Mouse (Mus musculus): ENCODE results near the gene Isca1.
A peak's percentile ranks its signal among the peaks of the same experiment; 100 is the strongest.
"Not testable (repeated sequence)": the region's sequence is repeated elsewhere in the genome, so short reads cannot be mapped to it uniquely, and the experiment has no call there.

Isca1 gene

DNA sequence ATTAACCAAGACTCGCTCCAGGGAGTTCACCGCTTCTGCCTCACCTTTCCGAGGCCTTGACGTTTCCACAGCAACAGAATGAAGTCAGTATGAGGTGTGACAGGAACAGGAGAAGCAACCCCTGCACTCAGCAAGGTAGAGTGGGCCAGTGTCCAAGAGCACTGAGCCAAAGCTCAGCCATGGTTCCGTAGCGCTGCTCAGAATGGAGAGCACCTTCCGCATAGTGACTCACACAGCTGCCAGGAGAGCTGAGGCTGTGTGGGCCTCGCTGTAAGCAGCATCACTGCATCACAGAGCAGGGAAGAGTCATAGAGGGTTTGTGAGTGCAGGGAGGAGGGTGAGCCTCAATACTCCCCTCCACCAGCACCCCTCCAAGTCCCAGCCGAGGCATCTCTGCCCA, 22.9 kb downstream of the Isca1 start, which contains the start of gene 1700014D04Rik:
Gene 1700014D04Rik, minus strand, starts transcription at position 42 of the 400 bp plus-strand sequence.
- no peak for DNase-seq (ENCODE audit: low spot score)

DNA sequence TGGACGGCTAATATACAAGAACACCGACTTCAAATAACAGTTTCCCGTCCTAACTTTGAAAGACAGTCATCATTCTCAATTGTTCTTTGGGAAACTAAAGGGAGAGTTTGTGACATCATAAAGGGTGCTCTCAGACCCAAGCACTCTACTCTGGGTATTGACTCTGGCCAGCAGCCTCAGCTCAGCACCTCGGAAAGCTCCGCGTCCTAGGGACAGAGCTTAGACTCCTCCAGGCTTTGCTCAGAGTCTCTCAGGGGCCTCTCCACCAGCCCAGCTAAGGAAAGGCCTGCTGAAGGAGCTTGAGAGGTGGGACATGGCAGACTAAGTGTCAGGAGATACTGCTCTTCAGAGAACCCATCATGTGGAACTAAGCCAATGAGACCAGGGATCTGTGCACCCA, 23.4 kb downstream of the Isca1 start:
- DNase-seq (ENCODE audit: low spot score), result no peak

DNA sequence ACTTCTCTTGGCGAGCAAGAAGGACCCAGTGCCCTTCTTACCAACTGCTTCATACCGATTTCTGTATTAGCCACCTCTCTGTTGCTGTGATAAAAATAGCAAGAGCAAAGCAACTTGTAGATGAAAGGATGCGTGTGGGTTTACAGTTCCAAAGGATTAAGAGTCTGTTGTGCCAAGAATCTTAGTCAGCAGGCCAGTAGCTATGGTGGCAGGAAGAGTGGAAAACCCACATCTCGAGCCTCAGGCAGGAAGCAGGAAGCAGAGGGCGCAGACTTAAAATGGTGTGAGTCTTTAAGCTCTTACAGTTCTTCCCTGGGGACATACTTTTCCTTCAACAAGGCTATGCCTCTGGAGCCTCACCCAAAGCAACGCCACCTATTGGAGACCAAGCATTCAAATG, 24.1 kb downstream of the Isca1 start:
- DNase-seq (ENCODE audit: low spot score), result no peak

DNA sequence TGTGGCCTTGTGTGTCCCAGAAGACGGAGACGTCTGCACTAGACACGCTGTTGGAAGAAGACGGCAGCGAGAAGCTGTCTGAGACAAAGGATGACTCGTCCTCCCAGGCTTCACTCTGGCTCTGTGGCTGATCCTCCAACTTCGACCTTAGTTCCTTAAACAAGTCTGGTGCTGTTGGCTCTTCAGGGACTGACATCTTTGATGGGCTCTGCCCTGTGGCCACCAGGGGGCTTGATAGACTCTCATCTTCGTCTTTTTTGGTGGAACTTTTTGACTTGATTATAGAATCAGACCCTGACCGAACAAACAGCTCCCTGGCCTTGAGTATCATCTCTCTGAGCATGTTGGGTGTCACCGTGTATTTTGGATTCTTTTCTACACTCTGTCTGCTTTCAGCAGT, 27.9 kb downstream of the Isca1 start:
- DNase-seq (ENCODE audit: low spot score), result no peak

DNA sequence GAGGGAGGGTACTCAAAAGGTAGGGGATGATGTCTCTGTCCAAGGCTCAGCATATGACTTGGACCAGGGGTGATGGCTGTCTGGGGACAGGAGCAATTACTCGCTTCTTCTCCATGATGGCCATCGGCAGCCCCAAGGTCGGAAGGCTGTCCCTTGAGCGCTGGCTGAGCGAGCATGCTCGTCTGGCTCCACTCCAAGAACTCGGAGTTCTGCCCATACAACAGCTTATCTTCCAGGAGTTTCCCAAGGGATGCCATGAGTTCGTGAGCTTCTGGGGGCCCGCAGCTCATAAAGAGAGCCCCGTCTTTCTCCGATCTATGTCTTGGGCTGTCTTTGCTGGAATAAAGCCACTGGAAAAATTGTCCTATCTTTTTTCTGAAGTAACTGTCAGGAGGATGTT, 28.5 kb downstream of the Isca1 start:
- DNase-seq (ENCODE audit: low spot score), result peak; percentile 73

DNA sequence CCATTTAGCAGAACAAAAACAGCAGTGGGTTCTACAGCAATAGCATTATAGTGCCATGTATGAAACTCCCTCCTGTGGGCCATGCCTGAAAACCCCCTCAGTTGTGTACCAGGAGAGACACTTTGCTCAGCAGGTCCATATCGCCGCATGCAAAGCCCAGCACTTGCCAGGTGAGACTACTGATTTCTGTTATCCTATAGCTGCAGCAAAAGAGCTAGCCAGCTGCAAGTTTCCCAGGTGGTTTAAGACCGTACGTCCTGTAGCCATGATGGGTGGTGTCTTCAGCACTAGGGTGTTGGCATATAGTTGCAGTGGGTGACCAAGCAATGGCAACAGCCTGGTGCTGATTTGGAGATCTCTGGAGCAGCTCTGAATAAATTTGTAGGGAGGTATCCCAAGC, 30.2 kb downstream of the Isca1 start:
- DNase-seq (ENCODE audit: low spot score), result no peak

DNA sequence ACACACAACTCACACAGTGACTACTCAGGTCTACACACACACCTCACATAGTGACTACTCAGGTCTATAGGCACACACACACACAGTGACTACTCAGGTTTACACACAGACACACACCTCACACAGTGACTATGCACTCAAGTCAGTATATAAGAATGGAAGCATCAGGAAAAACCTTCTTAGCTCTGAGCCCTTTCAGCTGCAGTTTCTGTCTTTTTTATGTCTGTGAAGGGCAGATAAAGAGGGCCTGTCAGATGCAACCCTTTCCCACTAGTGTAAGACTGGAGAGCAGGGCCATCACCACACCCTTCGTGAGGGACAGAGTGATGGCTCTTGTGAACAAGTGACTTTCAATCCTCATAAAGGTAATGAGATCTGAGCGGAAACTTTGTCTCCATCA, 31.2 kb downstream of the Isca1 start:
- no peak for DNase-seq (ENCODE audit: low spot score)

DNA sequence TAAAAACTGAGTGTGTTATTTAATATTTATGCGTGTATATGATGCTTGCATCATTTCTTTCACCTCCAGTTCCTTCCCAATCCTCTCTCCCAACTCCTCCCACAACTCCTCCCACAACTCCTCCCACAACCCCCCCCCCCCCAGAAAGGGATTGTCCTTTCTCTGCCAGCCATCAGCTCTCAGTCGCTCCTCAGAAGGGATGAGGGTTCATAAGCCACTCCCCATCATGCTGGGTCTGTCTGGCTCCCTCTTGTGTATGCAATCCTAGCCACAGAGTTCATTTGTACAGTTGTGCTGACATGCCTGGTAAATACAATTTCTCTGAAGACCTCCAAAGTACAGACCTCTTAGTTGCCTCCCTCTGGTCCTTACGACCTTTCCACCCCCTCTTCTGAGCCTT, 34.4 kb downstream of the Isca1 start:
- DNase-seq (ENCODE audit: low spot score), result no peak

DNA sequence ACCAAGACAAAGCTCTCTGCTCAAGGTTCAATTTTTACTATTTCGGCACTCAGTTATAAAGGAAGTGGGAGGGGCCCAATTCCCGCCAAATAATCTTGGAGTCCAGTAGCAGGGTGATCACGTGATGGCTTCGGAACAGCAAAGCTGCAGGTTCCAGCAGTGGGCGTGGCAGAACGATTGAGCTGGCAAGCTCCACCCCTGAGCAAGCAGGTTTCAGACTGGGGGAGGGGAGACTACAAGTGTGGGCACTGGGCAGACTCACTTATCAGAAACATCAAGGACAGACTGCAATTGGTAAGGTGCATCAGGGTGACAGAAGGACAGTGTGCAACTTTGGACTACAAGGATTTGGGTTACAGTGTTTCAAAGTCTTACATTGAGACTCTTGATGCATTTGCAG, 35.3 kb downstream of the Isca1 start:
- peak; percentile 55 for DNase-seq (ENCODE audit: low spot score)

DNA sequence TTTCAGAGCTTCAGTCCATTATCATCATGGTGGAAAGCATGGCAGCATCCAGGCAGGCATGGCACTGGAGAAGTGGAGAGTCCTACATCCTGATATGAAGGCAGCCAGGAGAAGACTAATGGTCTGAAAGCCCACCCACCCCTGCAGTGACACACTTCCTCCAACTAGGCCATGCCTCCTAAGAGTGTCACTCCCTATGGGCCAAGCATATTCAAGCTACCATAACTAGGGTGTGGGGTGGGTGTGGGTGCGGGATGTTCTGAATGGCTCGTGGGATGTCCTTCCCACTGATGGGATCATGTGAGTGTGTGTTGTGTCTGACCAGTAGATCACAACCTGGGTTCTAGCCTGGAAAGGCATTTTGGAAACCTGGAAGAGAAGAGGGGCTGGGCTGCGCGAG, 35.7 kb downstream of the Isca1 start:
- DNase-seq (ENCODE audit: low spot score), result no peak

DNA sequence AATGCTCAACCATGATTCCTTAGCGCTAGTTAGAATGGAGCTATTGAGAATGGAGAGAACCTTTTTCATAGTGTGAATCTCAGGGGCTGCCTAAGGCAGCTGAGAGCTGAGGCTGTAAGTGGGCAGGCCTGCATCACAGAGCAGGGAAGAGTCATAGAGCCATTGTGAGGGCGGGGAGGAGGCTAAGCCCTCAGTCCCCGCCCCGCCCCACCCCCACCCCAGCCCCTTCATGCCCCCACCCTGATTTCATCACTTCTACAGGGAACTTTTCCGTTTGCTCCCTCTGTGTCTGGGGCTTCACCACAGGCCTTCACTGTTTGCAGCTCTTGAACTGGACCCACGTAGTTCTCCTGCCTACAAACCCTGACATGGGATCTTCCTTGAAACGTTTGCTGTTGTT, 38.0 kb downstream of the Isca1 start, which contains the start of gene Spata31d1d:
Gene Spata31d1d, minus strand, starts transcription at position 101 of the 400 bp plus-strand sequence.
- DNase-seq (ENCODE audit: low spot score), result no peak

DNA sequence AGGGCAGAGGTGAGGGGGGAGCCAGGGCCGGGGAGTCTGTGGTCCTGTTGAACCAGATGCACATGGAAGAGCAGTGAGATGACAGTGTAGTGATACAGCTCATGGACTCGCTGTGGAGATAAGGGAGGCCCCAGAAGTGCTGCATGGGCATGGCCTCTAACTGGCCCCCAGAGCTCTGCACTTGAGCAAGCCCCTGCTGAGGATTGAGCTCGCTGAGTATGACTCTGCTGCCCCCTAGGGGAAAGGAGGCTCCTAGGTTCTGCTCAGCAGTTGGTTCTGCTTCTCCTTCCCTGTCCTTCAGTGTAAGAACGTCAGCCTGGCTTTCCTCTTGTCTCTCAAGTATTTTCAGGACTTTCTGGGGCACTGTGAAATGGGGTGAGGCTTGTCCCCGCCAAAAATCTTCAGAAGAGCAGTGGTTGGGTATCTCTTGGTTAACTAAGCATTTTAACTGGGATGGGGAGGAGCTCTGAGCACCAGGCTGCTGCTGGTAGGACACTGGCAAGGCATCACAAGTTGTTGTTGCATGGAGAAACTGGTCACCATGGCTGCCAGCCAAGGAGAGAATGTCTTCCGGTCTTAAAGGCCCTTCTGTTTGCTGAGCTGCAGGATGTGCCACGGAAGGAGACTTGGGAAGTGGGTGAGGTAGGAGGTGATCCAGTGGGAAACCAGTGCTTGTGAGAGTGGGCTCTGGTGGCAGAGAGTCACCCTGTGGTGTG, 41.1 kb downstream of the Isca1 start:
- DNase-seq (ENCODE audit: low spot score), result peak; percentile 66

DNA sequence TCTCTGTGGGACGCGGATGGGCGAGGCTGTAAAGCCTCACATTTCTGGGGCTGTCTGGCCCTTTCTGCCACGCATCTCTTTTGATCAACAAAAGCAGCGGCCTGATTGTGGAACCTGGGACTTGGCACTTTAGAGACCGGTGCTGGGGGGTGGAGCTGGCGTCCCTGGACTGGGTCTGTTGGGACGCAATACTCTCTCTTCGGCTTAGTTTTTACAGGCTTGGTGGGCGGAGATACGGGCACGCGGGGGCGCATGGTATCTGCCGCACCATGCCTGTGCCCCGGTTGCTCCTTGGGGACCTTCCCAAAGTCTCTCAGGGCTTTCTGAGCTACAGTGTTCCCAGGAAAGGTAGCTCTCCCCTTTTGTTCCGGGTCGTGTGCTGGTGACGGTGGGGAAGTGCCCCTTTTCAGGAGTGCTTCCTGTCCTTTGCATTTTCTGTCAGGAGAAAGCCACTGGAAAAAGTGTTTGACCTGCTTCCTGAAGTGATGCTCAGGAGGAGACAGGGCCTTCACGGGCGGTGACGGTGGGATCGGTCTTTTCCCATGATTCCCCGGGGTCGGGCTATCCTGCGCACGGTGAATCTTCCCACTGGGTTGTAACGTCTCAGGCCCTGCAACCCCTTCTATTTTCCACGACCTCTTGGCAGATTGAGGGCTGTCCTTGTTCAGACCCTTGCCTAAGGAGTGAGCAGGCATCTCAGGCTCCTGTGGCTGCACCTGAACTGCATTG, 43.3 kb downstream of the Isca1 start:
- DNase-seq (ENCODE audit: low spot score), result no peak

DNA sequence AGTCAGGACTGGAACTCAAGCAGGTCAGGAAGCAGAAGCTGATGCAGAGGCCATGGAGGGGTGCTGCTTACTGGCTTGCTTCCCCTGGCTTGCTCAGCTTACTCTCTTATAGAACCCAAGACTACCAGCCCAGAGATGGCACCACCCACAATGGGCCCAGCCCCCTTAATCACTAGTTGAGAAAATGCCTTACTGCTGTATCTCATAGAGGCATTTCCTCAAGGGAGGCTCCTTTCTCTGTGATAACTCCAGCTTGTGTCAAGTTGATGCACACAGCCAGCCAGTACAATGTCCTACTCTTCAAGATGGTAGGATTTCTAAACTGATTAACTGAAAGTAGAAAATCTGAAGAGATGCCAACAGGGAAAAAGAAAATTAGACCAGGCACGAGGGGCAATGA, 47.5 kb downstream of the Isca1 start:
- DNase-seq (ENCODE audit: low spot score), result not testable (repeated sequence)

DNA sequence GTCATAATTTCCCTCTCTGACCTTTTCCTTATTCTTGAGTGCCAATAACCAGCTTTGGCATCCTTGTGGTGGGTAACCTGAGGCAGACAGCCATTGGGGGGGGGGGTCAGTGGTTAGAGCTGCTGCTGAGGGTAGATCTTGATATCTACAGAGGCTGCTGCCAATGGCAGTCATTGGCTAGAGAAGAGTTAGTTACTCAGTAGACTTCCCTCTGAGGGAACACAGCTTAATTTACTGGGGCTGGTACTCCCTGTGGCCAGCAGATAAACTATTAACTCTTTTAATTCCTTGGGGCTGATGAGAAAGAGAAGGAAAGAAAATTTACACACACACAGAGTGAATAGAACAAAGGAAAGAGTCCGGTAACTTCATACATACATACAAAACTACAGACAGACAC, 50.1 kb downstream of the Isca1 start:
- DNase-seq (ENCODE audit: low spot score), result no peak

DNA sequence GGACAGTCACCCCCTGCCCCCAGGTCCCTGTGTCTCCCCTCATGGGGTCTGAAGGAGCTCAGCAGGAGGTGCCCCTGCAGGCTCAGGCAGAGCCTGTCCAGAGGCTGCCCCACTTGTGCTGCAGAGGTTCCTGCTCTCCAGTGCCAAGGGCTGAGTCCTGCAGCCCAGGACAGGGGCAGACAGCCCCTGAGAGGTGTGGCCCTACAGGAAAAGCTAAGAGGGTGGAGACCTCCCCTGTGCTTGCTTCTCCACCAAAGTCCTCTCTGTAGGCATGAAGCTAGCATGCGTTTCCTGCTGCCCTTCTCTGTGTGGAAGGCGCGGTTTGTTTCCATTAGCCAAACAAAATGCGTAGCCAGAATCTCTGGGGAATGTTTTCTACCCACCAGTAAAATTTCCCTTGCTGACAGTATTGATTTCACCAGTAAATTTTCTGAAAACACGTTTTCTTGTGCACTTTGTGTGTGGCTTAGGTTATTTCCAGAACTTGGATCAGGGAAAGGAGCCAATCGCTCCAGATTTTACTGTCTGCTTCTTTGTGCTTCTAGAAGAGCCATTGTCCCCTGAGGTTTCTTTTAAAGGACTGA, 50.7 kb downstream of the Isca1 start:
- not testable (repeated sequence) for DNase-seq (ENCODE audit: low spot score)

DNA sequence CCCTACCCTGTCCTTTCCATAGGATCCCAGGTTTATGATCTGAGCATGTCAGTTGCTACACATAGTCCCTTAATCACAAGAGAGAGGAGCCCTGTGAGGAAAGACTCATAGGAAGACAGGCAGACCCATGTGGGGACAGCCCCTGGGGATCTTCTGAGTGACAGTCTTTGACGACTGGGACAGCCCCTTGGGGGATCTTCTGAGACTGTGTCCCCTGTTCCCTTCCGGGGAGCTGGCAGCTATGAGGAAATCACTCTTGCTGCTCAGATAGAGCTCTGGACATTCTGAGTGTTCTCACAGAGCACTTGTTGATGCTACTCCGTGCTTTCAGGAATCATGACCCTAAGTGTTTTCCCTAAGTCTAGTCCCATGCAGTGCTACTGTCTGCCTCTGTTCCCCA, 55.9 kb downstream of the Isca1 start:
- DNase-seq (ENCODE audit: low spot score), result no peak

DNA sequence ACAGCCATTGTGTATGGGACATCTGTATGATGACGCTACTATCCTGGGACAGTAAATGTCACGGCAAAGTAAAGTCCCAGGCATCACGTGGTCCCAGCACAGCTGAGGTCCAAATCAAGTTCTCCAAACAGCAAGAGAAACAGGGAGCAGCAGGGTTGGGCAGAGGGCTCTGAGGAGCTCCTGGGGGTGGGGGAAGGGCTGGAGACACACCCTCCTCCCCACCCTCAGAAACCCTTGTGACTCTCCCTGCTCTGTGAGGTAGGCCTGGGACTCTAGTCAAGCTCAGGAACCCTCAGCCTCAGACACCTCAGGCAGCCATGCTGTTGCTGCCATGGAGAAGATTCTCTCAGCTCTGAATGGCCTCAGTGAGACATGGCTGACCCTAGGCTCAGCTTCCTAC, 57.6 kb downstream of the Isca1 start, which contains the start of gene Spata31d1b:
Gene Spata31d1b, plus strand, starts transcription at position 301 of the 400 bp plus-strand sequence.
- DNase-seq (ENCODE audit: low spot score), result not testable (repeated sequence)

DNA sequence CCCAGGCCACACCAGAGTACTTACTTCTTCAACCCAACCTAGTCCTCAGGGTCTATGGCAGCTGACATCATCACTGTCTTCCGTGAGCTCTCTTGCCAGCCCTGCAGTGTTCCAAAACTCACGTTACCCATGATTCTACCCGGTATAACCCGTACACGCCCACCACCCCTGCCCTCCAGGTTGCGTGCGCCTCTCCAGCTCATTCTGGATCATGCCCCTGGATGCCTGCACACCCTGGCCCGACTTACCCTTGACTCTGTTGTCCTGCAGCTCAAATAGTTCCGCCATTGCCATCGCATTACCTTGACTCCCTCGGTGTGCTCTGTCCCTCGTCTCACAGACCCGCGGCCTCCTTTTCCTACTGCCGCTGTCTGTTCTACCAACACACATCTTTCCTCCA, 59.4 kb downstream of the Isca1 start, which contains the start of gene Spata31d1a:
Gene Spata31d1a, minus strand, starts transcription at position 101 of the 400 bp plus-strand sequence.
- no peak for DNase-seq (ENCODE audit: low spot score)

Measured in testis, postnatal 14 days (tissue).